8 mouse cellular contexts compared by ENCODE assay signal in the genomic region with DNA sequence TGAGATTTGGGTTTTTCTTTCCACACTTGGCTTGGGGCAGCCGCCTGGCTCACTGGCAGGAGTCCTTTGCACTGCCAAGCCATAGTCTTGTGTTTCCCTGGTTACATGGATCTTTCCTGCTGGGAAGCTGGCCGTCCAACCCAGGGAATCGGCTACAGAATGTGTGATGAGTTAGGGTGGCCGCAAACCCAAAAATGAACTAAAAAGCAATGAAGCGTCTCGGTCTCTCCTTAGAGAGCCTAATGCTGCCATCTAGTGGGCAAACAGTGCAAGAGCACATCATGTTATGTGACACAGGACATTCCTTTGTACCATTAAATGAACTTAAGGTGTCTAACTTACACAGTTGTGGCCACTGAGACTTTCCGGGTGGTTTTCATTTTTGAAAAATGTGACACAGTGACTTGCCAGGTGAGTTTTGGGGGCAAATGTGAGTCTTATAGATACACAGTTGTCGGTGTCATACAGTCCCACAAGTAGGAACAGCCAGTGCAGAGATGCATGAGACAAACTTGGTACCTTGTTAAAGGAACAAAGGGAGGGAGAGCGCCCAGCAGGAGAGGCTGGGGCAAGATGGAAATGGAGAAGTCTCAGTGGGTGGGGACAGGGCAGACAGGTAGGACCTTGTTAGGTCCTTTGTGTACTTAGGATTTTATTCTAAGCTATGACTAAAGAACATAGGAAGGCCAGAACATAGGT.
DNase-seq lines count a peak whose midpoint lies in the region; ATAC-seq lines count a peak whose summit lies in the region.

No protein-coding gene starts in this region.

- H3K4me3 ChIP-seq in heart, embryonic 10.5 days, result no peak overlapping the region
- no peak overlapping the region for H3K4me3 ChIP-seq in intestine, embryonic 14.5 days (ENCODE audit: low read depth, low read length)
- H3K4me3 ChIP-seq in midbrain, embryonic 11.5 days (ENCODE audit: low read depth, low read length), result no peak overlapping the region

- DNase-seq in heart, adult 11 months, result peak; percentile 94
- DNase-seq in heart, embryonic 10.5 days (ENCODE audit: low spot score), result no peak
- DNase-seq in cerebellum, postnatal 36 days, result peak; percentile 77 to 82
- DNase-seq in frontal cortex, postnatal 36 days (ENCODE audit: low spot score in 2 of 2), result peak; percentile 72 to 85
- DNase-seq in intestine, embryonic 14.5 days (ENCODE audit: low spot score), result peak; percentile 78
- peak; percentile 61 to 74 for DNase-seq in left cerebral cortex, adult 8-10 months (ENCODE audit: low spot score in 2 of 2)
- DNase-seq in midbrain, embryonic 11.5 days (ENCODE audit: low spot score, missing footprints), result peak; percentile 97
- DNase-seq in right cerebral cortex, postnatal 36 days (ENCODE audit: low spot score in 2 of 2), result peak; percentile 71 to 72

- no peaks in the 10 kb centered on the region for H3K27me3 ChIP-seq in heart, embryonic 10.5 days (ENCODE audit: insufficient read depth, poor library complexity, severe bottlenecking)
- H3K27me3 ChIP-seq in intestine, embryonic 14.5 days (replicated peaks; ENCODE audit: control insufficient read depth, insufficient read depth, low read length), result no peaks in the 10 kb centered on the region
- no peaks in the 10 kb centered on the region for H3K27me3 ChIP-seq in midbrain, embryonic 11.5 days (ENCODE audit: control insufficient read depth, insufficient read depth, low read length)

- H3K36me3 ChIP-seq in heart, embryonic 10.5 days, result peaks cover 23% of the 10 kb centered on the region; the same call in 1 of the 2 replicates
- peaks cover 32% of the 10 kb centered on the region for H3K36me3 ChIP-seq in intestine, embryonic 14.5 days (ENCODE audit: control insufficient read depth, insufficient read depth, low read length)
- H3K36me3 ChIP-seq in midbrain, embryonic 11.5 days (ENCODE audit: control insufficient read depth, insufficient read depth, low read length), result no peaks in the 10 kb centered on the region

- H3K4me2 ChIP-seq in intestine, embryonic 14.5 days (ENCODE audit: low read length), result no peak overlapping the region
- H3K4me2 ChIP-seq in midbrain, embryonic 11.5 days, result no peak overlapping the region

- ATAC-seq in intestine, embryonic 14.5 days (replicated peaks; ENCODE audit: low FRiP score, low TSS enrichment, low read depth), result 0 out of 2 replicates have a peak, but pooled peaks have one; percentile 36
- ATAC-seq in midbrain, embryonic 11.5 days (ENCODE audit: low FRiP score), result peak; percentile 82

- H3K9ac ChIP-seq in intestine, embryonic 14.5 days (ENCODE audit: low read length), result no peak overlapping the region
- no peak overlapping the region for H3K9ac ChIP-seq in midbrain, embryonic 11.5 days (ENCODE audit: low read length)

- H3K4me1 ChIP-seq in heart, embryonic 10.5 days, result no peaks in the 10 kb centered on the region
- H3K4me1 ChIP-seq in intestine, embryonic 14.5 days (replicated peaks; ENCODE audit: control insufficient read depth, insufficient read depth, low read length), result no peaks in the 10 kb centered on the region
- H3K4me1 ChIP-seq in midbrain, embryonic 11.5 days (ENCODE audit: control insufficient read depth, insufficient read depth, low read length), result peaks cover 9% of the 10 kb centered on the region; the same call in 1 of the 2 replicates

- no peaks in the 10 kb centered on the region for H3K9me3 ChIP-seq in heart, embryonic 10.5 days
- no peaks in the 10 kb centered on the region for H3K9me3 ChIP-seq in intestine, embryonic 14.5 days (ENCODE audit: control insufficient read depth, low read length)
- H3K9me3 ChIP-seq in midbrain, embryonic 11.5 days (ENCODE audit: control insufficient read depth, low read length), result no peaks in the 10 kb centered on the region

- no peak overlapping the region for H3K27ac ChIP-seq in heart, embryonic 10.5 days
- no peak overlapping the region for H3K27ac ChIP-seq in intestine, embryonic 14.5 days (ENCODE audit: low read depth)
- no peak overlapping the region for H3K27ac ChIP-seq in midbrain, embryonic 11.5 days (ENCODE audit: low read depth, low read length)

- WGBS in heart, embryonic 10.5 days, result 38% methylated on average over 9 of the region's 9 CpGs
- 34% methylated on average over 9 of the region's 9 CpGs for WGBS in intestine, embryonic 14.5 days
- WGBS in midbrain, embryonic 11.5 days, result 25% methylated on average over 9 of the region's 9 CpGs
